Mouse (Mus musculus) T-helper 17 cell (primary cell): ENCODE data around the gene Gm17409.

Source experiments
- in situ Hi-C, 2 experiments: fragments of 300-600 bp; cut with MboI, MseI; formaldehyde crosslinking; loops; 1 replicate in 1 of 2; 2 replicates in 1 of 2; pipeline ENCODE4 v1.15.1; 2025; ENCODE audit warnings: high pct_unique_total_duplicates in 2 of 2

Gene Gm17409

GRCm38 (mm10) chr2:58469816-58470215 is at the start of gene Gm17409:
Gene Gm17409, plus strand, starts transcription at chr2:58470116.
- in situ Hi-C loops = no loop called here

GRCm38 (mm10) chr2:58423319-58423718 is 46.6 kb upstream of the Gm17409 start:
- in situ Hi-C loops = loop anchor here in 1 of 2 experiments (25.0 kb wide), 1 partner anchor 211 kb away; no protein-coding TSS in a partner anchor

- in situ Hi-C loops = no loop called here
Observed at GRCm38 (mm10) chr2:58425436-58426004, 44.4 kb upstream of the Gm17409 start.

GRCm38 (mm10) chr2:58432211-58432610 is 37.7 kb upstream of the Gm17409 start:
- in situ Hi-C loops = no loop called here

- in situ Hi-C loops = no loop called here
Observed at GRCm38 (mm10) chr2:58433317-58433716, 36.6 kb upstream of the Gm17409 start.

- in situ Hi-C loops = no loop called here
Observed at GRCm38 (mm10) chr2:58434438-58434837, 35.5 kb upstream of the Gm17409 start.

GRCm38 (mm10) chr2:58435507-58435906 is 34.4 kb upstream of the Gm17409 start:
- in situ Hi-C loops = no loop called here

- in situ Hi-C loops = no loop called here
Observed at GRCm38 (mm10) chr2:58436911-58437310, 33.0 kb upstream of the Gm17409 start.

GRCm38 (mm10) chr2:58443163-58443562 is 26.8 kb upstream of the Gm17409 start:
- in situ Hi-C loops = no loop called here

- in situ Hi-C loops = no loop called here
Observed at GRCm38 (mm10) chr2:58447001-58447400, 22.9 kb upstream of the Gm17409 start.

GRCm38 (mm10) chr2:58454095-58454865 is 15.6 kb upstream of the Gm17409 start:
- in situ Hi-C loops = no loop called here

- in situ Hi-C loops = no loop called here
Observed at GRCm38 (mm10) chr2:58456843-58457487, 13.0 kb upstream of the Gm17409 start.

GRCm38 (mm10) chr2:58457488-58457865 is 12.4 kb upstream of the Gm17409 start:
- in situ Hi-C loops = no loop called here

- in situ Hi-C loops = no loop called here
Observed at GRCm38 (mm10) chr2:58458820-58459371, 11.0 kb upstream of the Gm17409 start.

GRCm38 (mm10) chr2:58470290-58470689 is 374 bp downstream of the Gm17409 start:
- in situ Hi-C loops = no loop called here

GRCm38 (mm10) chr2:58475578-58475977 is 5.7 kb downstream of the Gm17409 start:
- in situ Hi-C loops = loop anchor here (5.0 kb wide), 1 partner anchor 192 kb away; no protein-coding TSS in a partner anchor

- in situ Hi-C loops = loop anchor here (5.0 kb wide), 1 partner anchor 190 kb away; no protein-coding TSS in a partner anchor
Observed at GRCm38 (mm10) chr2:58476956-58477715, 7.2 kb downstream of the Gm17409 start.

GRCm38 (mm10) chr2:58478144-58478543 is 8.2 kb downstream of the Gm17409 start:
- in situ Hi-C loops = loop anchor here (5.0 kb wide), 1 partner anchor 189 kb away; no protein-coding TSS in a partner anchor

- in situ Hi-C loops = loop anchor here (5.0 kb wide), 1 partner anchor 188 kb away; no protein-coding TSS in a partner anchor
Observed at GRCm38 (mm10) chr2:58479536-58479935, 9.6 kb downstream of the Gm17409 start.

- in situ Hi-C loops = loop anchor here in 1 of 2 experiments (10.0 kb wide), 1 partner anchor 684 kb away; the partner anchor contains the start of genes Ccdc148 and Pkp4
Observed at GRCm38 (mm10) chr2:58480764-58481163, 10.8 kb downstream of the Gm17409 start.
